Mouse (Mus musculus): ENCODE results near the gene Ttll7. TPM values are rescaled to one million over a fixed set of nuclear protein-coding genes. Genes with fewer than 3 reads are reported as not detected.

Ttll7 gene
- polyA plus RNA-seq, 1 experiment, result 5.2 TPM

DNA sequence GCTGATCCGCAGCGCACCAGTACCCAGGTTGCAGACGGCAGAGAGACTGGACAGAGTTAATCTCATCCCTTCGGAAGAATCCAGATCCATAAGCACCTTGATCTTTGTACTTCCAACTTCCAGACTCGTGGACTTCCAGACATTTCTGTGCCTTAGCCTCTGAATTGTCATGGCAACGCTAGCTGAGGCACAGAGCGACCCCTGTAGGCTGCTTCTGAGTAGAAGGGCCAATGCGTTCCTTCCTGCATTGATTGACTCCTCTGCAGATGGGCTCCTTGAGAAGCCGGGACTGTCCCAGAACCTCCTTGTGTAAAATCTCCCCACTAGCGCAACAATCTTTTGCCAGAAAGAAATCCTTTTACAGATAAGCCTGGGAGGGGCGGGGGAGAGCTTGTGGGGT, 177.6 kb downstream of the Ttll7 start:
- Histone ChIP-seq H3K27me3 (ENCODE audit: control insufficient read depth, insufficient read depth, insufficient read length) (no peaks in the 10 kb centered on the region), H3K36me3 (ENCODE audit: control insufficient read depth, insufficient read depth) (no peaks in the 10 kb centered on the region), H3K4me2 (ENCODE audit: low read depth) (no peak overlapping the region), H3K4me3 (no peak overlapping the region), H3ac (ENCODE audit: control insufficient read depth, insufficient read length) (no peak overlapping the region), H3K79me2 (ENCODE audit: control insufficient read depth, insufficient read depth) (no peaks in the 10 kb centered on the region)
- no peak for TF ChIP-seq TCF3 (IDR thresholded peaks at IDR 0.05; ENCODE audit: insufficient read length, low read depth)
- no peak for TF ChIP-seq REST (IDR thresholded peaks at IDR 0.05; ENCODE audit: insufficient read depth, insufficient read length)
- TF ChIP-seq MYOG (IDR thresholded peaks at IDR 0.05; ENCODE audit: control insufficient read depth in 1 of 3, insufficient read depth in 1 of 3, insufficient read length in 2 of 3, low read depth in 2 of 3), result no peak
- no peak for TF ChIP-seq POLR2A (IDR thresholded peaks at IDR 0.05; ENCODE audit: insufficient read length, low read depth)
- TF ChIP-seq SRF (IDR thresholded peaks at IDR 0.05; ENCODE audit: control insufficient read depth, insufficient read length, low read depth), result no peak
- TF ChIP-seq CEBPB (IDR thresholded peaks at IDR 0.05; ENCODE audit: insufficient read depth, poor library complexity, severe bottlenecking), result no peak
- TF ChIP-seq MAX (IDR thresholded peaks at IDR 0.05; ENCODE audit: low read depth), result no peak
- TF ChIP-seq MYOD1 (IDR thresholded peaks at IDR 0.05; ENCODE audit: control insufficient read depth in 1 of 3, insufficient read length in 2 of 3, low read depth in 2 of 3), result no peak
- no peak for TF ChIP-seq POLR2AphosphoS2 (IDR thresholded peaks at IDR 0.05; ENCODE audit: insufficient read length, low read depth)
- TF ChIP-seq USF1 (IDR thresholded peaks at IDR 0.05; ENCODE audit: low read depth), result no peak
- no peak for TF ChIP-seq E2F4 (IDR thresholded peaks at IDR 0.05; ENCODE audit: insufficient read depth)
- no peak for TF ChIP-seq TCF12 (IDR thresholded peaks at IDR 0.05; ENCODE audit: insufficient read depth, poor library complexity, severe bottlenecking)

DNA sequence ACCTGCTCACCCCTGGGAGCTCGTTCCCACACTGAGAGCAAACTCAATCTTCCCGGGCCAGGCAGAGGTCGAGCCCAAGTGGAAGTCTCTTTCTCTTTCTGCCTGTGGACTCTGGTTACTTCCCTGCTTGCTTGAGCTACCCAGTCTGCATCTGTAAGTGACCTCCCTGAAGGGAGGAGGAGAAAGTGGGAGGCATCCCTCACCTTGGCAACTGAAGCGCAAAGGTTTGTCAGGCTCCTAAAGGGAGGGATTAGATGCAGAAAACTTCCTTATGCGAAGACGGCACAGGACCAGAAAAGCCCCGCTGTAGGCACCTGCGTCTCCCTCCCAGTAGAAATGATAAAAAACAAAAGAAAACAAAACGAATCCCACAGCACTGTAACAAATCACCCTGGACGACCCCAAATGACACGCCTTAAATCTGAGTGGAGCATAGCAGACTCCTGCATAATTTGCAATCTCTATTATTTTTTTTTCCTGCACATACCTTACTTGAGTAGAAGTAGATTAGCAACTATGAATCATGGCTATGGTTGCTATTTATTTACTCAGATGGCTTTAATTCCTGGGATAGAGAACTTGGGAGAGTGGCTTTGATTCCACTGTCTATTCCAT, 178.2 kb downstream of the Ttll7 start:
- TF ChIP-seq POLR2A (IDR thresholded peaks at IDR 0.05; ENCODE audit: insufficient read length, low read depth) (no peak), E2F4 (IDR thresholded peaks at IDR 0.05; ENCODE audit: insufficient read depth) (no peak), MAX (IDR thresholded peaks at IDR 0.05; ENCODE audit: low read depth) (no peak)
- no peaks in the 10 kb centered on the region for H3K79me2 ChIP-seq (ENCODE audit: control insufficient read depth, insufficient read depth)
- no peak overlapping the region for H3K4me2 ChIP-seq (ENCODE audit: low read depth)
- H3K36me3 ChIP-seq (ENCODE audit: control insufficient read depth, insufficient read depth), result no peaks in the 10 kb centered on the region
- H3K4me3 ChIP-seq, result no peak overlapping the region
- no peaks in the 10 kb centered on the region for H3K27me3 ChIP-seq (ENCODE audit: control insufficient read depth, insufficient read depth, insufficient read length)
- H3ac ChIP-seq (ENCODE audit: control insufficient read depth, insufficient read length), result no peak overlapping the region

Other genes with a start within 250 kb of the Ttll7 start
- gene Dnase2b, start 236.8 kb upstream of the Ttll7 start, polyA plus RNA-seq (2012; fragmentation: generic; extraction: Trizol), result not detected
- gene 4930503B20Rik, start 201.1 kb upstream of the Ttll7 start, polyA plus RNA-seq (2012; fragmentation: generic; extraction: Trizol), result not detected
- gene Samd13, start 166.8 kb upstream of the Ttll7 start, polyA plus RNA-seq (2012; fragmentation: generic; extraction: Trizol), result not detected
- 19.6 TPM for gene Prkacb, start 39.4 kb upstream of the Ttll7 start, polyA plus RNA-seq (2012; fragmentation: generic; extraction: Trizol)

All from myocyte (in vitro differentiated cells).